Mouse (Mus musculus) CH12.LX (cell line): ENCODE measurements around the gene Slc26a3. TPM values are rescaled to one million over a fixed set of nuclear protein-coding genes. Genes with fewer than 3 reads are reported as not detected.

Experiments
- DNase-seq: peaks from one replicate; pipeline ENCODE4 v3.0.0-alpha.2; 2013; ENCODE audit errors: extremely low read depth
- H3K27ac ChIP-seq: 2 replicates; pipeline ENCODE4 v1.5.1; 2012; ENCODE audit warnings: low read depth, mild to moderate bottlenecking, control low read depth, moderate library complexity; ENCODE audit not compliant: insufficient read depth
- H3K27me3 ChIP-seq: replicated peaks from 2 replicates; pipeline ENCODE3; 2012; ENCODE audit warnings: inconsistent platforms
- H3K36me3 ChIP-seq, 2 experiments: replicated peaks in 1 of 2; 2 replicates each; pipeline versions ENCODE3 to v1.6.1; 2012; ENCODE audit warnings: inconsistent platforms in 1 of 2, low read length in 1 of 2, mild to moderate bottlenecking in 1 of 2, mixed read lengths in 1 of 2, moderate library complexity in 1 of 2; ENCODE audit not compliant: control insufficient read depth in 1 of 2, insufficient read depth in 1 of 2
- H3K4me1 ChIP-seq, 2 experiments: 2 replicates each; pipeline ENCODE4 v1.6.1; 2012; ENCODE audit warnings: inconsistent platforms in 1 of 2, moderate library complexity in 1 of 2; ENCODE audit not compliant: insufficient read depth in 2 of 2, control insufficient read depth in 1 of 2
- H3K4me2 ChIP-seq: 2 replicates; pipeline ENCODE4 v1.6.1; 2012; ENCODE audit warnings: low read depth, mild to moderate bottlenecking, control low read depth; ENCODE audit not compliant: poor library complexity, insufficient read depth, severe bottlenecking
- H3K4me3 ChIP-seq, 3 experiments: fragments of 150-350 bp in 1 of 3; sonication (generic) in 1 of 3; replicated peaks in 1 of 3; 2 replicates each; pipeline versions ENCODE3 to v1.5.1; 2011 to 2012; ENCODE audit warnings: low read depth in 2 of 3, low read length in 2 of 3, mild to moderate bottlenecking in 2 of 3, moderate library complexity in 2 of 3, control low read depth in 1 of 3, improper control_type of control experiment in 1 of 3, inconsistent platforms in 1 of 3, mixed read lengths in 1 of 3; ENCODE audit not compliant: poor library complexity in 1 of 3
- H3K79me2 ChIP-seq: replicated peaks from 2 replicates; pipeline ENCODE4 v1.6.1; 2012; ENCODE audit warnings: mild to moderate bottlenecking, moderate library complexity; ENCODE audit not compliant: control insufficient read depth, poor library complexity, insufficient read depth, severe bottlenecking; ENCODE audit errors: extremely low read depth
- H3K9ac ChIP-seq: 2 replicates; pipeline ENCODE4 v1.6.1; 2012; ENCODE audit warnings: low read depth, mild to moderate bottlenecking, control low read depth, moderate library complexity; ENCODE audit not compliant: insufficient read depth
- H3K9me3 ChIP-seq: replicated peaks from 2 replicates; pipeline ENCODE3; 2012; ENCODE audit warnings: low read length, inconsistent platforms, mixed read lengths
- CHD1 ChIP-seq: IDR thresholded peaks from 2 replicates; pipeline ENCODE4 v1.6.1; 2012; ENCODE audit warnings: low read depth, low read length, improper control_type of control experiment, inconsistent platforms
- CHD2 ChIP-seq: IDR thresholded peaks from 2 replicates; pipeline ENCODE4 v1.6.1; 2011; ENCODE audit warnings: low read length, improper control_type of control experiment
- E2F4 ChIP-seq: IDR thresholded peaks from 2 replicates; pipeline ENCODE4 v1.6.1; 2011; ENCODE audit warnings: low read depth, low read length, improper control_type of control experiment; ENCODE audit not compliant: insufficient replicate concordance
- JUN ChIP-seq: IDR thresholded peaks from 2 replicates; pipeline ENCODE4 v1.6.1; 2011; ENCODE audit warnings: low read depth, mild to moderate bottlenecking, low read length, improper control_type of control experiment, moderate library complexity; ENCODE audit not compliant: insufficient read depth
- KAT2A ChIP-seq: IDR thresholded peaks from 2 replicates; pipeline ENCODE4 v1.6.1; 2012; ENCODE audit warnings: low read length, improper control_type of control experiment, inconsistent platforms; ENCODE audit not compliant: insufficient replicate concordance
- POLR2A ChIP-seq: IDR thresholded peaks from 2 replicates; pipeline ENCODE4 v1.6.1; 2011; ENCODE audit warnings: low read depth, mild to moderate bottlenecking, improper control_type of control experiment, low read length
- RAD21 ChIP-seq: IDR thresholded peaks from 2 replicates; pipeline ENCODE4 v1.6.1; 2011; ENCODE audit warnings: low read depth, mild to moderate bottlenecking, low read length, improper control_type of control experiment, moderate library complexity
- RCOR1 ChIP-seq: conservative IDR thresholded peaks from 2 replicates; pipeline ENCODE4 v1.6.1; 2012; ENCODE audit warnings: low read depth, mild to moderate bottlenecking, inconsistent platforms, low read length, improper control_type of control experiment
- SMC3 ChIP-seq: IDR thresholded peaks from 2 replicates; pipeline ENCODE4 v1.6.1; 2011; ENCODE audit warnings: low read depth, low read length, improper control_type of control experiment
- ZMIZ1 ChIP-seq: IDR thresholded peaks from 2 replicates; pipeline ENCODE4 v1.6.1; 2012; ENCODE audit warnings: low read depth, mild to moderate bottlenecking, inconsistent platforms, low read length, improper control_type of control experiment
- dilution Hi-C: fragments of 300-500 bp; cut with MboI; formaldehyde crosslinking; loops from 2 replicates; pipeline ENCODE4 v1.14.3; 2020; ENCODE audit warnings: low sequenced_read_pairs; ENCODE audit not compliant: extremely low pct_unique_long_range_greater_than_20kb, extremely low pct_ligation_motif_present
- in situ Hi-C: fragments of 300-500 bp; cut with MboI; formaldehyde crosslinking; loops from 3 replicates; pipeline ENCODE4 v1.14.3; 2019; ENCODE audit warnings: low sequenced_read_pairs, low pct_ligation_motif_present, low pct_unique_long_range_greater_than_20kb, mixed read lengths
- polyA plus RNA-seq: library from polyadenylated mRNA; unstranded; fragments of >175 nt; gene quantifications from 2 replicates; pipeline ENCODE4 v1.2.1, GENCODE M21; 2012; ENCODE audit warnings: low read depth; ENCODE audit not compliant: insufficient read length
- total RNA-seq, 2 experiments: library from RNA; depleted of rRNA; stranded (reverse); fragments of 300-350 nt in 1 of 2; fragments of >200 nt in 1 of 2; gene quantifications; 2 replicates each; pipeline ENCODE4 v1.2.3; 2012 to 2014

Gene Slc26a3
- total RNA-seq (2012; rRNA removed): not detected in 2 replicates
- total RNA-seq (2014; rRNA removed): not detected in 2 replicates
- not detected in 2 replicates for polyA plus RNA-seq

DNA sequence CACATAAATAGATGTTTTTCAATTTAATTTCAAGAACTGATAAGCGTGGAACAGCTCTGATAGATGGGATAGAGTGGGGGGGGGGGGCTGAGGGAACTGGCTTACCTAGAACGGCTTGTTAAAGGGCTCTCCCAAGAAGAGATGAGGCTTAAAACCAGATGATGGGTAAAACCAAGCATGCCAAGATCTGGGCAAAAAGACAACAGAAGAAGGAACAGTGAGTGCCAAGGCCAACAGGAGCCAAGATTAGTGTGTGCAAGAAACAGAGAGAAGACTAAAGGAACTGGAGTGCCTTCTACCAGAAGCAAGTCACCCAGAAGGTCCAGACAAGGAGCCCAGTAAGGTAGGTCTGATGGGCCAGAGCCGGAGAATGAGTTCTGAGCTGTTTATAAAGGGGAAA lies at the start of gene Slc26a3:
Gene Slc26a3 (plus strand): TSS at position 301 of the 400 bp plus-strand sequence.
- H3K4me3 ChIP-seq: no peak within 1 kb of the TSS
- no peaks in the 10 kb centered on the region for H3K36me3 ChIP-seq
- TF ChIP-seq SMC3: no peak
- TF ChIP-seq CHD1: no peak
- no peak for TF ChIP-seq KAT2A
- no peak for TF ChIP-seq E2F4
- TF ChIP-seq JUN: no peak
- TF ChIP-seq CHD2: no peak
- TF ChIP-seq RCOR1: no peak
- no peak for TF ChIP-seq RAD21
- in situ Hi-C loops (no loop called here), dilution Hi-C loops (no loop called here)
- no peaks in the 10 kb centered on the region for H3K27me3 ChIP-seq
- H3K9ac ChIP-seq: no peak within 1 kb of the TSS
- DNase-seq: no peak
- peak within 1 kb of the TSS; percentile 81 for H3K4me2 ChIP-seq
- no peaks in the 10 kb centered on the region for H3K9me3 ChIP-seq
- peaks cover 7 to 13% of the 10 kb centered on the region in 2 experiments for H3K4me1 ChIP-seq
- H3K27ac ChIP-seq: no peak within 1 kb of the TSS
- H3K79me2 ChIP-seq: no peaks in the 10 kb centered on the region

- dilution Hi-C loops: no loop called here
- DNase-seq: peak; percentile 25
- Histone ChIP-seq H3K36me3 (peaks cover 13 to 30% of the 10 kb centered on the region in 2 experiments), H3K27ac (peak overlapping the region; percentile 34; the same call in 1 of the 2 replicates), H3K4me3 (peak overlapping the region; percentile 75 to 96 (median 91)), H3K9ac (peak overlapping the region; percentile 91), H3K4me2 (peak overlapping the region; percentile 71; the same call in 1 of the 2 replicates), H3K27me3 (no peaks in the 10 kb centered on the region), H3K4me1 (peaks cover 0 to 23% of the 10 kb centered on the region in 2 experiments; a peak in 2 of 4 replicates), H3K79me2 (peaks cover 39% of the 10 kb centered on the region), H3K9me3 (peaks cover 3% of the 10 kb centered on the region)
- in situ Hi-C loops: no loop called here
- TF ChIP-seq POLR2A: no peak
- TF ChIP-seq ZMIZ1: 0 out of 2 replicates have a peak, but pooled peaks have one; percentile 24
Observed at GRCm38 (mm10) chr12:31350191-31350943, 40.3 kb upstream of the Slc26a3 start.
